Mouse (Mus musculus): ENCODE measurements around the gene Safb2. TPM values are rescaled to one million over a fixed set of nuclear protein-coding genes. Genes with fewer than 3 reads are reported as not detected.
A peak's percentile ranks its signal among the peaks of the same experiment; 100 is the strongest.

Safb2 gene
- total RNA-seq, 2 experiments from 2014 or later: 122 to 141 TPM

DNA sequence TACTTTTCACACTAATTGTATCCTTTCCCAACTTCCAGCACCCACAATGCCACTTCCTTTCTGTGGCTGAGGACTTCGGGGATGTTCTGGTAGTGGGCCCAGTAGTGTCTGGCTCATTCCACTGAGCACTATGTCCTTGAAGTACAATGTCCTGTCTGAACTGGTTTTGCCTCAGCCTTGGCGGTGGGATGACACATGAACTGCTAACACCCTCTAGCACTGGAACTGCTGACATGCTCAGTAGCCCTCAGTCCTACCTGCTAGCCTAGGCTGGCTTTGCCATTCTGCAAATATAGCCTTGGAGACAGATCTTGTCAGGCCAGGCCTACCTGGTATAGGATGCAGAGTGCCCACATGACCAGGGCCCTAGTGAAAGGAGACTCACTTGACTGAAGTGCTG, 22.5 kb downstream of the Safb2 start:
- DNase-seq (ENCODE audit: low spot score in 2 of 2): no peak

DNA sequence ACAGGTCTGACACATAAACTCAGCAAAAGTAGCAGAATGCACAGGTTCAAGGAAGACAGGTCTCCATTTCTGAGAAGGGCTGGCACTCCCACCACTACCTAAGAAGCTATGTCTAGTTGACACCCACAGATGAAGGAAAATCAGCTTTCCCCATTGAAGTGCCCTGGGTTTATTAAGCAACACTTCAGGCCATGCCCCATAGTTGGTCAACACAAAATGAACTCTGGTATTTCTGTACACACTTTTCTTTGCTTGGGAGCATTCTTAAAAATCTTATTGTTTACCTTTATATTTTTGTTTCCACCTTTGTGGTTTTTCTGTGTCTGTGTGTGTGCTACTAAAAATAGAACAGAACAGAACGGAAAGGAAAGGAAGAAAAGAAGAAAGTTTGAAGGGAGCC, 24.3 kb downstream of the Safb2 start:
- no peak for DNase-seq (ENCODE audit: low spot score in 2 of 2)

DNA sequence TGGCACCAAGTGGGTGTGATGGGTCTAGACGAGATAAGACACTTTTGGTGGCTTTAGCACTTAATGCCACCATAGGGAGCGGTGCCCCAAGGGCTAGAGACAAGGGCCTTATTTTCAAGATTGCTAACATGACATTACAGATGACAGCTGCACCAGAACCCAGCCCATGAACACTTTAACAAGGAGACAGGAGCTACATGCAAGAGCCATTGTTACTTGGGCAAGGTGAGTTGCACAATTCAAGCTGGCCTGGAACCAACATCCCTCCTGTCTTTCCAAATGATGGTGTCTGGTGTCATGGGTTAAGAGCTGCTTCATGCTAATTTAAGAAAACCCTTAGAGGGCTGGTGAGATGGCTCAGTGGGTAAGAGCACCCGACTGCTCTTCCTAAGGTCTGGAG, 25.0 kb downstream of the Safb2 start:
- DNase-seq (ENCODE audit: low spot score in 2 of 2): no peak

DNA sequence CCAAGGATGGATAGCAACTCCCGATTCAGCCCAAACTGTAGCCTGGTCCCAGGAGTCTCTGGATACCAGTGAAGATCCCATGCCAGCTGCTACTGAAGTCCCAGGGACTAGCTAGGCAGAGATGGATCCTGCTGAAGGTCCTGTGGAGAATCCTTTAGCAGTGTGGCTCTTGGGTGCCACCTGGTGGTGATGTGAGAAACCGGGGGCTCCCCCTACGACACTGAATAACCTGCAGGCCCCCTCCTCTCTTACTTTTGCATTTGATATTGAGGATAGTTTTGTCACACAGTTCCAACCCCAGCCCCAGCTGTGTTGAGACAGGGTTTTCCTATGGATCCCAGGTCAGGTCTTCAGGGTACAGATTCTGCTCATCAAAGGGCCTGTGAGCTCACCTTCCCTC, 25.9 kb downstream of the Safb2 start:
- DNase-seq (ENCODE audit: low spot score in 2 of 2): peak; percentile 76 to 84

DNA sequence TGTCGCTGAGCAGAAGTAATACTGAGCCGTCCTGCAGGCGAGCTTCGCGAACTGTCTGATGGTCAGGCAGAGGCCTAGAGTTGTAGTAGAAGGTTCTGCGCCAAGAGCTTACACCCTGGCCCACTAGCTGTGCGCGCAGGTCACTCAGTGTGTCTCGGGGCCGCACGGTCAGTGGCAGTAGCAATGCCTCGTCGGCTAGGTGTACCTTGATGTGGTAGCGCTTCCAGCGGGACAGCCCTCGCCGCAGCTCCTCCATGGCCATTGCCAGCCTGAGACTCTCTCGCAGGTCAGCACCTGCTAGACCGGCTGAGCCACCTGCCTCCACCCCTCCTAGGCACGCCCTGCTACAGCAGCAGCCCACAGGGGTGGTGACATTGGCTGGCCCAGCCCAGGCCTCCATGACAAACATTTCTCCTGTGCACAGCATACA, 30.2 kb downstream of the Safb2 start, which contains the start of gene Gm20219:
Gm20219 (minus strand) TSS at position 266 of the 430 bp plus-strand sequence.
- DNase-seq (ENCODE audit: low spot score in 2 of 2): no peak

DNA sequence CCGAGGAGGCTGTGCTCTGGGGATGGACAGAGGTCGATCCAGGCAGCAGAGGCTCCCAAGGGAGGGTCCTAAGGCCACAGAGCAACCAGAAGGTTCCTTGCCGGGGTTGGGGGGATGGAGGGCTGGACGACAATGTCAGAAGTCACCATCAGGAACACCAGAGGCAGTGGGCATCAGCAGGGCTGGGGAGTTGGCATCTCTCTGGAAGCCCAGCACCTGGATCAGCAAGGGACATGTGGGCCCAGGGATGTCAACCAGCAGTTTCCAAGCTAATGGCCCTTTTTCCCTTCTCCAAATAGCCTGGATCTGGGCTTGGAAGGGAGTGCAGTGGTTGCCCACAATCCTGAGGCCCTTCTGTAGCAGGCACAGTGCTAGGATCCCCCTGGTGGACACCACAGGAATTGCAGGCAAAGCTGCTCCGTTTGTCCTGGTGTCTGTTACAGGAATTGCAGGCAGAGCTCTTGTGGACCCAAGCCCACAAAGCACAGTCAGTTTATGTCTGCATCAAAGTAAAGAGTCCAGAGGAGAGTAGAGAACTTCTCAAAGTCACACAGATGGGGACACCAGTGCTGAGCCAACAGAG, 31.5 kb downstream of the Safb2 start:
- peak; percentile 85 to 87 for DNase-seq (ENCODE audit: low spot score in 2 of 2)

DNA sequence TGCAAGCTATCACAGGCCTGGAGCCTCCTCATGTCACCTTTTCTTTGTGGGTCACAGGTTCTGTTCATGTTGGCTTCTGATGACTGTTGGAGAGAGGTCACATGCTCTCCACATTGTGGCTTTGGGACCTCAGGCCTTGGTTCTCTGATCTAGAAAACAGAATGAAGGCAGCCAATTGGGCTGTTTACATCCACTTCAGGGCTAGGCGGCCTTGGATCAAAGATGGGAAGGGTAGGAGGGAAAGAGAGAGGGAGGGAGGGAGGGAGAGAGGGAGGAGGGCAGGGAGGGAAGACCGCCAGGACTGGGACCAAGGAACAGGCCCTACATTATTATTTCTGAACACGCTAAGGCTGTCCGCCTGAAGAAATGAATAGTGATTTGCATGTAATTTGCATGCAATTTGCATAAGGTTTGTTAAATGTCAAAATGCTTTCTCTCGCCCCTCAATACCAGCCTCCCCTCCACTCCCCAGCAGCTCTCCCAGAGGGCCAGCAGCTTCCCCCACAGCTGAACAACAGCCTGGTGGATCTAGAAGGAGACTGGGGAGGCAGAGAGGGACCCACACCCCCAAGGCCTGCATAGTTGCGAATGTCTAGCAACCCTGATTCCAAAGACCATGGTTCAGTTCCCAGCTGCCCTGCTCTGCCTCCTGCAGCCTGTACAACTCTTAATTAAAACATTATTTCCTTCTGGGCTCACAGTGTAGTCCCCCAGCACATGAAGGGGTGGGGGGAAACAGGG, 32.4 kb downstream of the Safb2 start:
- peak in 1 of 2 experiments; percentile 59 for DNase-seq (ENCODE audit: low spot score in 2 of 2)

DNA sequence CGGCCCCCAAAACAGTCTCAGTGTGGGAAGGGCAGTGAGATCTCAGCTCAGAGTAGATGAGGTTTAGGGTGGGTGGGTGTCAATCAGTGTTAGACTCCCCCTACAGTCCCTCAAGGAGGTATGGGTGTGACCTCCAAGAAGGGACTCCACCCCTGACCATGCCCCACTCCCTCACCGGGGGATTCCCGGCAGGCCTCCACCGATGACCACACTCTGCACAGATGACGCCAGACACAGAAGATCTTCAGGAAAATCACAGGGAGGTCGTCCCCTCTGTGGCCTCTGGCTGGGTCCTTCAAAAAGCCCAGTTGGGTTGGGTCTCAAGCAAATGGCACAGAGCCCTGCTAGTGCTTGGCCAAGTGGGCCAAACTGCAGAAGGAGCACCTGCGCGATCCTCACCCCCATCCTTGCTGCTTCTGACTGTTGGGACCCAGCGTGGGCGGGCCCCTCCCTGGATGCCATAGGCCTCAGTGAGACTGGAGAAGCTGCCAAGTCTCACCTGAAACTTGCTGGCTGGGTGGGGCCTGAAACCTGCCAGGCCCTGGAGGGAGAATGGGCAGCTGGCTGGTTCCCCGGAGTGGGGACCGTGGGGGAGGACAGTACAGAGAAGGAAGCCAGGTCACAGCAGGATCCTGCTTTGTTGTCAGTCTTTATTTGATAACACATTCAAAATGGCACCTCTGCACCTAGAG, 33.5 kb downstream of the Safb2 start:
- DNase-seq (ENCODE audit: low spot score in 2 of 2): no peak

DNA sequence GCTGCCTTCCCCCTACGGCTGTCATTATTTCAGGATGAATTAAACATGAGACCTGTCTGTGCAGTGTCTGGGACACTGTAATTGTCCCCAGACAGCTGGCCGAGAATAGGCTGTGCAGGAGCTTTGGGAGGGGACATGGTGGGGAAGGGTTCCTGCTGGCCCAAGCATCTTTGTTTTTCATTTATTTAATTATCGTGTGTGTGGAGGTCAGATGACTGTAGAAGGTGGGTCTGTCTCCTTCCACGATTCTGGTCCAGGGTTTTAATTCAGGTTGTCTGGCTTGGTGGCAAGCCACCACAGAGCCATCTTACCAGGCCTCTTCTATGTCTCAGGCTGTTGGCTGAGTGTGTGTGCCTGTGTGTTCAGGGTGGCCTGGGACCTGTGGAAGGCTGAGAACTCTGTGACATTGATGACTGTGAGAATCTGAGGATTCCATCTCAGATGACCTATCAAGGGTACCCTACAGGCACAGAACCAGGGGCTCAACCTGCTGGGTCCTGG, 35.7 kb downstream of the Safb2 start:
- DNase-seq (ENCODE audit: low spot score in 2 of 2): peak; percentile 2 to 13

DNA sequence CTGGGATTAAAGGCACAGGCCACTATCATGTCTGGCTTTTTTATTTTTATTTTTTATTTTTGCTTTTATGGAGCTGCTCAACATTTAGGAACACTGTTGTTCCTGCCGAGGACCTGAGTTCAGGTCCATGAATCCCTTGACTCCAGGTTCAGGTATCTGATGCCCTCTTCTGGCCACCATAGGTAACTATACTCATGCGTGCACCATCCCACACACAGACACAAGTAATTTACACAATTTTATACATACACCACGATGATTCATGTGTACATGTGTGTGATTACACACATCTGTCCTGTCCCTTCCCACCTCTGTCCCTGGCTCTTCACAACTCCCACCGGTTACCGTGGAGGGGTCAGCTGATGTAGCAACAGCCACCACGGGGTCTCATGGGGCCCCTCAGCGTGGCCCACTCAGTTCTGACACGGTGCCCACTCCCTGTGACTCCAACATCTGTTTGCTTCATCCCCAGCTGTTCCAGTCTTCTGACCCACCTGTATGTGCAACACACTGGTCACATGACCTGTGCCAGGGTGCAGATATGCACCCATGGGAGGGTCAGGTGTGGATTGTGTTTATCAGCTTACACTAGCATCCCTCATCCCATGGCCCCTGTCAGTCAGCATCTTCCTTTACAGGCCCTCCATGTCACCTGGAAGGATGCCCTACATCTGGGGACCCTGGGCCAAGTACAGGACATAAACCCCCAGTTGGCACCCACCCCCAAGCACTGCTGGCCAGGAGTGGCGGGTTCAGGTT, 36.4 kb downstream of the Safb2 start:
- peak; percentile 7 to 28 for DNase-seq (ENCODE audit: low spot score in 2 of 2)

DNA sequence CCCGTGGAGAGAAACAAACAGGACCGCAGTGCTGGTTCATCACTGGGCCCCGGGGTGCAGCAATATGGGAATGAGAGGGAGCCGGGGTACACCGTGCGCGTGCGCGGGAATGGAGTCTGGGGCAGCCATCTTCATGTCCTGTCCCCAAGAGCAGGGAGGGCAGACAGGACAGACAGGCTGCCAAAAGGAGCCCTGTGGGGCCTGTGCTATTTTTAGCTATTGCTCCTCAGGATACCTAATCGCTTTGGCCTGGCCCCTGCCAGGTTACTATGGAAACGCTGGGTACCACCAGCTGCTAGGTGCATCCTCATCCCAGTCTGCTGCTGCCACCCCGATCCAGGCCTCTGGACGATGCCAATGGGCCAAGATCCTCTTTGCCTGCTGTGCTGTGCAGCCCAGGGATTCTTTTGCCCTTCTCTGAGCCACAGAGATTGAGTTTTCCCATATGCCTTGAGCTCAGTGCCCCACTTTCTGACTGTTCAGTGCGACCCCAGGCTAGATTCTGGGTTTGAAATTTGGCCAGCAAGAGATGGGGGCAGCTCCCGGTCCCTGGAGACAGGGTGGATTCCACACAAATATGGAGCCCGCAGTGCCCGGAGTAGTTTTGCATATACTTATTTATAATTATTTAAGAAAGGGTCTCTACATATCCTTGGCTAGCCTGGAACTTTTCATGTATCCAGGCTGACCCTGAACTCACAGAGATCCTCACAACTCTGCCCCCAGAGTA, 37.1 kb downstream of the Safb2 start:
- peak; percentile 3 to 47 for DNase-seq (ENCODE audit: low spot score in 2 of 2)

DNA sequence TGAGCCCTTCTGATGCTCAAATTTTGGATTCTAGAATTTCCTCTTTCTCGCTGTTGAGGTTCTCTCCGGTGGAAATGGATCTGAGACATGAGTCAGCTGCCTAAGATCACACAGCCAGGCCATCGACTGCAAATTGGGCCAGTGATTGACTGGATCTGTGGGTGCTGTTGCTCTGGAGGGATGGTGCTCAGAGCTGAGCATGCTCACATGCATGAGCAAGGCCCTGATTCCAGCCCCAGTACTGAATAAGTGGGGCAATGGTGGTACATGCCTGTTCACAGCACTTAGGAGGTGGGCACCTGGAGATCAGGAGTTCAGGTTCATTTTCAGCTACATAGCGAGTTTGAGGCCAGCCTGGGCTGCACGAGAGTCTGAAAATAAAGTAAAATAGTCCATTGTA, 37.8 kb downstream of the Safb2 start:
- peak in 1 of 2 experiments; percentile 11 for DNase-seq (ENCODE audit: low spot score in 2 of 2)

DNA sequence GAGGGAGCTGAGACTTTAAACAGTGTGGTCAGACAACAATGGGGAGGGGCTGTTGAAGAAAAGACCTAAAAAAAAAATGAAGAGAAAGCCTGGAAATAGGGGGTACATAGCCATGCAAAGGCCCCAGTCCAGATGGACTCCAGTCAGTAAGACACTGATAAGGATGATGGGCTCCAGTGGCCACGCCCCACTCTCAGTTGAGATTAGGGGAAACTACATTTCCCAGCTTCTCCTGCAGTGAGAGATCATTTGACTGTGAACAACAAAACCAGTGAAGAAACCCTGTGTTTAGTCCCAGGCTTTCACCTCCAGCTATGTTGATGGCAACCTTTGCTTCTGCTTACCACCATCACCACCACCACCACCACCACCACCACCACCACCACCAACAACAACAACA, 38.4 kb downstream of the Safb2 start:
- peak in 1 of 2 experiments; percentile 11 for DNase-seq (ENCODE audit: low spot score in 2 of 2)

DNA sequence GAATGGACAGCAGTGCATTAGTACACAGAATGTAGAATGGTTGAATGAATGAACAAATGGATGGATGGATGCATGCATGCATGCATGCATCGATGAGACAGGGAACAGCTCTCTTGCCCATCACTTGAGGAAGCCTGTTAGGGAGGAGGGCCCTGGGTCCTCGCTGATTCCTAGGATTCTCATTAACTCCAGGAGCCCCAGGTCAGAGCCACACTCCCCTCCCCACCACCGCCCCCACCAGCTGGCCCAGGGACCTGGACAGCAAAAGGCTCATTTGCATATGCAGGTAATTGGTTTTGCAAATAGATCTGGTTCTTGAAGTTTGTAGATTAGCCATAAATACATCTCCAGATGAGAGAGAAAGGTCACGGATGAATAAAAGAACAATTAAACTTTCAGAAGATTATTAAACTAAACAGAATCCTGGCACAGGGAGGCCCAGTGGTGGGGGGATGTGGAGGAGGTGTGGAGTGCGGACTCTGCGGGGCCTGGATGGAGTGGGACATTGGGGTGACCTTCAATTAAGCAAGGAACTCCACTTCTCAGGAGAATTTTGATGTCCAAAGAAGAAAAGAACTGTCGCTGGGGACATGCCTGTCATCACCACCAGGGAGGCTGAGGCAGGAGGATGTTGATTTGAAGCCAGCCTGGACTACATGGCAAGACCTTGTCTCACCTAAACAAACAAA, 39.5 kb downstream of the Safb2 start:
- no peak for DNase-seq (ENCODE audit: low spot score in 2 of 2)

DNA sequence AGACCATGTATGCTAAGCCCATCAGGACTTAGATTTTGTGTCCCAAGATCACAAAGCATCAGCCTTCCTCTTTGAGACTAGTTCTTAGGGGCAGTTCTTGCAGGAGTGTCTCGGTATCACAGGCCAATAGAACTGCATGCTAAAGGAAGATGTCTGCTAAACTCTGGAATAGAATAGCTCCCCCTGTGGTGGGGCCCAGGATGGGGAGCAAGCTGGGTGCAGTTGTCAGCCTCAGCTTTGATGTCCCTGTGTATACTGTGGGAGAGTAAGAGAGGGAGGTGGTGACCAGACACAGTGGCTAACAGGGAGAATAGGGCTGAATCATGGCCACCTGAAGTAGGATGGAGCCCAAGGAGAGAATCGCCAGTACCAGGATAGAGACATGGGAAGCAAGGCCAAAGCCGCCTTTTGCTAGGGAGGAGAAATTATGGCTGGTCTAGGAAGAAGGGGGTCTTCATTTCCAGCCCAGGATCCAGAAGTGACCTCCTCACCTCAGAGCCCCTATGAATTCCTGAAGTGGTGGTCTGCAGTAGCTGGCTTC, 40.6 kb downstream of the Safb2 start:
- DNase-seq (ENCODE audit: low spot score in 2 of 2): peak in 1 of 2 experiments; percentile 11

DNA sequence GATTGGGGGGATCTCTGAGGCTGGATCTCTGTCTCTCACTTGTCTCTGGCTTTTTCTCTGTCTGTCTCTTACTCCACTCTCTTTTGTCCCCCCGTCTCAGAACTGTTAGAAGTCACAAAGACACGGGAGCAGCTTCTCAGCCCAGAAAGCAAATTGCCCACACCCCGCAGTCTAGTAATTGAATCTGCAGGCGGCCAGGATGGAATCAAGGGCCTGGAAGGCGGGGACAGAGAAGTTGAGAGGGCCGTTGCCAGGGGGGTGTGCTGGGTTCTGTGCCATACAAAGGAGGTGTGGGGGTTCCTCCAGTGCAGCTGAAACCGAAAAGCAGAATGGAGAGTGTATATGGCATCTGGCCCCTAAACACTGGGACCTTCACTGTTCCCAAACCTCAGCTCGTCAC, 41.6 kb downstream of the Safb2 start:
- DNase-seq (ENCODE audit: low spot score in 2 of 2): peak in 1 of 2 experiments; percentile 25

DNA sequence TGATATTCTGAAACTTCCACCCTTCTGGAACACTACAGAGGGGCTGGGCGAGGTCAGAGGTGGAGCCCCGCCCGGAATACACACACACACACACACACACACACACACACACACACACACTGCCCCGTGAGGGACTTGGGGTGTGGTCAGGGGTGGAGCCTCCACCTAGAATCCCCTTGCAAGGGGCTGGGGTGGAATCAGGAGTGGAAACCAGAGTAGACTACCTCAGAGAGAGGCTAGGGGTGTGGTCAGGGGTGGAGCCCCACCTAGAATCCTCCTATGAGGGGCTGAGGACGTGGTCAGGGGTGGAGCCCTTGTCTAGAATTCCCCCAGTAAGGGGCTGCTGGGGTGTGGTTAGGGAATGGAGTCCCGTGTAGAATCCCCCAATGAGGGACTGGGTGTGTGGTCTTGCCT, 43.8 kb downstream of the Safb2 start:
- DNase-seq (ENCODE audit: low spot score in 2 of 2): peak in 1 of 2 experiments; percentile 13

DNA sequence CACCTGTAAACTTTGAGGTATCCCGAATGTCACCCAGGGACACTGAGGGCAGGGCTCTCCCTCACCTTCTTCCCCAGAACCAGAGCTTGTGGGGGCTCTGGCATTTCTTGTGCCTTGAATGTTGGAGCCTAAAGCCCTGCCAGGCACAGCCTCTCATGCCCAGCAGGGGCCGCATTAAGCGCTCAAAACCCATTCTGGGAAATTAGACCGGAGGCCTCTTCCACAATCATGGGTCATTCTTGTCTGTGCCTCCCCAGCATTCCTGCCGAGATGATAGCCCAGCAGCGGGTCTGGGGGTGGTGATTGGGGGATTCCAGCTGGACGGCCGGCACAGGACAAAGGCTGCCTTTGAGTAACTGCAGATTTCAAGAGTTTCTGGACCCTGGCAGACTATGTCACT, 46.5 kb downstream of the Safb2 start:
- DNase-seq (ENCODE audit: low spot score in 2 of 2): peak in 1 of 2 experiments; percentile 73

DNA sequence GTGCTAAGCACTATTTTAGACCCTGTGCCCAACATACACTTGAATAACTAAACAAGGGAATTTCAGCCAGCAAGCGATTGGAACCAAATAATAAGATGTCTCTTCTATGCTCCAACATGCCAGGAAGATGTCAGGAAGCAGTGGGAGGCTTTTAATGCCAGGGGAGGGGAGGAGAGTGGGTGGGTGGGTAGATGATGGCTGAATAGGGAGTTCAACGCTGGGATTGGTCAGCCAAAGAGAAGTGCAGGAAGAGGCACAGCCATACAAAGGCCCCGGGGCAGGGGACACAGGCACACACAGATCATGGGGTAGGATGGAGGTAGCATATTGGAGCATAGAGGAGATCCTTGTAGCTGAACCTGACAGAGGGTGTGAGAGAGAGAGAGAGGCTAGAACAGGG, 47.5 kb downstream of the Safb2 start:
- peak in 1 of 2 experiments; percentile 10 for DNase-seq (ENCODE audit: low spot score in 2 of 2)

DNA sequence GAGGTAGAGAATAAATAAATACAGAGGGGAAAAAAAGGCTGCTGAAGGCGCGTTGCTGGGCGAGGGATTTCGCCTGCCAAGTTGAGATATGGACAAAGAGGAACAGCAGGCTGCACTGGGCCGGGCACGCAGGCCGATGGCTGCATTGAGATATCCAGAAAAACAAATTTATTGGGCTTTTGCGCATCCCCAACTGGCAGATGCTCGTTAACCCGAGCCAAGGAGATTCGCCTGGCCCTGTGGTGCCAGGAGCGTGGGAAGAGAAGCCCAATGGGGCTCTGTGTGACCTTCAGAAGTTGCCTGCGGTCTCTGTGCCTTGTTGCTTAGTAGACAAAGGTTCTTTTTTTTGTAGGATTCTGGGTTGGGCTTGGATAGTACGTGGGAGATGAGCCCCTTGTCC, 48.2 kb downstream of the Safb2 start:
- peak in 1 of 2 experiments; percentile 61 for DNase-seq (ENCODE audit: low spot score in 2 of 2)
